Mouse (Mus musculus) naive thymus-derived CD4-positive, alpha-beta T cell, adult 2 months (primary cell): Measurements from ENCODE around the gene Wbp11.
A peak's percentile ranks its signal among the peaks of the same experiment; 100 is the strongest.
"Not testable (repeated sequence)": the region's sequence is repeated elsewhere in the genome, so short reads cannot be mapped to it uniquely, and the experiment has no call there.

ENCODE experiments used
- DNase-seq: peaks from one replicate; pipeline ENCODE4 v3.0.0-alpha.2; 2011; ENCODE audit warnings: low read depth

The Wbp11 gene

GRCm38 (mm10) chr6:136803093-136803738, 24.8 kb downstream of the Wbp11 start:
- no peak for DNase-seq

GRCm38 (mm10) chr6:136801274-136801673, 26.8 kb downstream of the Wbp11 start:
- DNase-seq: no peak

GRCm38 (mm10) chr6:136800710-136801109, 27.3 kb downstream of the Wbp11 start:
- no peak for DNase-seq

GRCm38 (mm10) chr6:136797874-136798693, 29.9 kb downstream of the Wbp11 start:
- not testable (repeated sequence) for DNase-seq

GRCm38 (mm10) chr6:136795850-136796249, 32.2 kb downstream of the Wbp11 start:
- no peak for DNase-seq

GRCm38 (mm10) chr6:136795110-136795509, 32.9 kb downstream of the Wbp11 start:
- DNase-seq: no peak

GRCm38 (mm10) chr6:136793831-136794525, 34.1 kb downstream of the Wbp11 start:
- peak; percentile 27 for DNase-seq

GRCm38 (mm10) chr6:136792884-136793758, 34.9 kb downstream of the Wbp11 start:
- DNase-seq: peak; percentile 44

- no peak for DNase-seq
Observed at GRCm38 (mm10) chr6:136789391-136789971, 38.6 kb downstream of the Wbp11 start.

- no peak for DNase-seq
Observed at GRCm38 (mm10) chr6:136782761-136783160, 45.3 kb downstream of the Wbp11 start.

- no peak for DNase-seq
Observed at GRCm38 (mm10) chr6:136782146-136782545, 45.9 kb downstream of the Wbp11 start.

GRCm38 (mm10) chr6:136781377-136781986, 46.6 kb downstream of the Wbp11 start, which contains the start of gene Gucy2c:
Gene Gucy2c, minus strand, starts transcription at chr6:136781765.
- no peak for DNase-seq

GRCm38 (mm10) chr6:136776392-136776791, 51.6 kb downstream of the Wbp11 start:
- no peak for DNase-seq

- DNase-seq: no peak
Observed at GRCm38 (mm10) chr6:136769859-136770258, 58.2 kb downstream of the Wbp11 start.

- no peak for DNase-seq
Observed at GRCm38 (mm10) chr6:136769143-136769542, 58.9 kb downstream of the Wbp11 start.

- no peak for DNase-seq
Observed at GRCm38 (mm10) chr6:136763912-136764311, 64.1 kb downstream of the Wbp11 start.
